Mouse (Mus musculus): ENCODE measurements at regions not wholly inside any gene's neighbourhood (a gene's known extent, or its start where the extent isn't known, plus 50 kb on each side); places are given as distances from the start of the nearest gene placed in this dataset.

GRCm38 (mm10) chr12:10122102-10122501 is 247.7 kb upstream of the Nt5c1b start:
- no peak for DNase-seq

- DNase-seq, result no peak
Observed at GRCm38 (mm10) chr12:10127995-10128573, 241.7 kb upstream of the Nt5c1b start.

DNA sequence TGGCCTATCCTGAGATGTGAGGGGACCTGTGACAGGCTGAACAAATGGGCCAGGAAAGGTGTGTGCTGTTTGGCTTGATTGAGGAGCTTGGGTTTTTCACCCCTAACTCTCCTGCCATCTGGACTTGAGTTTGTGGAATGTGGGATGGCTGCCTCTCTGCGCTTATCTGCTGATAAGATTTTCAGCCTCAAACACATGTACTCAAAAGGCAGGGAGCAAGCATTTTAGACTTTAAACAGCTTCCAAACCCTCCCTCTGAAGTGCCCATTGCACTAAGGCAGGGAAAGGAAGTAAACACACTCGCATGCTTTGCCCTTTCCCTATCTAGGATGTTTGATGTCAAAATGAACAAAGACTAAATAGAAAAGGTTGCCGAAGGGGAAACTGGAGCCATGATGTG is 235.6 kb upstream of the Nt5c1b start:
- DNase-seq, result no peak

- no peak for DNase-seq
Observed at GRCm38 (mm10) chr12:10135915-10136314, 233.9 kb upstream of the Nt5c1b start.

GRCm38 (mm10) chr12:10140131-10140530 is 229.6 kb upstream of the Nt5c1b start:
- DNase-seq, result no peak

- DNase-seq, result no peak
Observed at GRCm38 (mm10) chr12:10160837-10161236, 208.9 kb upstream of the Nt5c1b start.

DNA sequence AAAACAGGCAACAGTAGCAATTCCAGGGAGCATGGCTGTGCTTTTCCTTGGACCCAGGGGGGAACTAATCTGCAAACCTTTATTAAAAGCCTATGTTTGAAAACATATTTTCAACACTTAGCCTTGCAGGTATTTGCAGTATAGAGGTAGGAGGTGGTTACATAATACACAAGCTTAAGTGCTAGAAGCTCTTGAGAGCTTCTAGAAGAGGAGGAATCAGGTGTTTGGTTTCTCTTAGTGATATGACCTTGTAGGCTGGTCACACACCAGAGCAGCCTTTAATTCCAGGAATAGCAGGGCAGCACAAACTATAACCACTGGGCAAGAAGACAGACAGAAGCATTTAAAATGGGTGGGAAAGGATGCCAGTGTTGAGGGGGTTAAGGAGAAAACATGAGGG is 201.7 kb upstream of the Nt5c1b start:
- no peak for DNase-seq

GRCm38 (mm10) chr12:10168581-10168980 is 201.2 kb upstream of the Nt5c1b start:
- DNase-seq, result peak; percentile 22

GRCm38 (mm10) chr12:10178718-10179117 is 191.1 kb upstream of the Nt5c1b start:
- no peak for DNase-seq

- DNase-seq, result no peak
Observed at GRCm38 (mm10) chr12:10179147-10179814, 190.5 kb upstream of the Nt5c1b start.

DNA sequence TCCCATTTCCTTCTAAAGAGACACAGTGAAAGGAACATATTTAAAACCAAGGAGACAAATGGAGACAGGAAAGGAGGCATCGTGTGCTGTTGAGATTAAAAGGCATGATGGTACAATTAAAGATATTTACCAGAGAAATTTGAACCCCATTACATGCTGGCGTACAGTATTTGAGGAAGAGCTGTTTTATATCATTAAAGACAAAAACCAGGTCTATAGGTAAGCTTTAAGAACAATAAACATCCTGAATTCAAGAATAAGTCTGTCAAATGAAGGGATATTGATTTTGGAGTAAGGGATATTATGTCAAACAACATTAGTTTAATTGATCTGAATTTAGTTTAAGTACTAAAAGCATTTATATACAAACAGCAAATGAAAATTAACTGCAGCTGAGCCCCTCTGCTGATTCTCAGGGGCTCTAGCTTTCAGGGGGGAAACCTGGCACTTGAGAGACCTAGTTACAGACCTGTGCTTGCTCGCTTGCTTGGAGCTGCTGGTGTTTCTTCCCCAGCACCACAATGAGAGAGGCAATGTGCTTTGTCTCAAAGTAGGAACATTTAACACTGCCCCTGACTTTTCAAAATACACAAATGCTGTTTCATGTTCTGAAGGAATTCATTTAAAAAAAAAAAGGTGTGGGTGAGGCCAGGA is 189.8 kb upstream of the Nt5c1b start:
- DNase-seq, result no peak

DNA sequence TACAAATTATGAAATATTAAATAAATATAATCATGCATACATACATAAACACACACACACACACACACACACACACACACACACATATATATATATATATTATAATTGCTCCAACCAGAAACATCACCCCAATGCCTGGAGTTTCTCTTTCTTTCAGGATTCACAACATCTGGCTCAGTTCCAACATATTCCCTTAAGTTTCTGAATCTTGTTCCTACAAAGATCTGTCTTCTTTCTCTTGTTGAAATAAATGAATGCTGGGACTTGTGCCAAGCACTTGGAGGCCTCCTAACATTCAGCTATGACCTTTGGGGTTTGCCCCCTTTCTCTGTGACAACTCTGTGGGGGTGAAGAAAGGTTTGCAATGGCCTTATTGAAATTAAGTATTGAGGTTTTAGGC is 187.2 kb upstream of the Nt5c1b start:
- no peak for DNase-seq

- no peak for DNase-seq
Observed at GRCm38 (mm10) chr12:10186576-10186975, 183.2 kb upstream of the Nt5c1b start.

DNA sequence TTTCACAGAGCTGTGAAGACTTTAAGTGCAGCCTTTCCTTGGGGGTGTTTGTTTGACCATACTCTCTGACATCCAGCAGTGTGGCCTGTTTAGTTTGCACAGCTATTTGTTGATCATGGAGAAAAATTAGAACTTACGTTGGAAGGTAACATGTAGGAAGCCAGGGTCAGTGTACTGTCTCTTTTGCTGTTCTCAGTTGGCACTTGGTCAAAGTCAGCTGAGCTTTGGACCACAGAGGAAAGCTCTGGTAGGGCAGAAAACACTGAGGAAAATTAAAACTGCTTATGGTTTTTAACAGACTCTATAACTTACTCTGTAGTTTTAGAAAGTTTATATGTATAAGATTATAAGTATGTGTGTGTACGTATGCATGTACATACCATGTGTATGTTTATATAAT is 180.0 kb upstream of the Nt5c1b start:
- DNase-seq, result no peak

GRCm38 (mm10) chr12:10197906-10198460 is 171.8 kb upstream of the Nt5c1b start:
- DNase-seq, result no peak

DNA sequence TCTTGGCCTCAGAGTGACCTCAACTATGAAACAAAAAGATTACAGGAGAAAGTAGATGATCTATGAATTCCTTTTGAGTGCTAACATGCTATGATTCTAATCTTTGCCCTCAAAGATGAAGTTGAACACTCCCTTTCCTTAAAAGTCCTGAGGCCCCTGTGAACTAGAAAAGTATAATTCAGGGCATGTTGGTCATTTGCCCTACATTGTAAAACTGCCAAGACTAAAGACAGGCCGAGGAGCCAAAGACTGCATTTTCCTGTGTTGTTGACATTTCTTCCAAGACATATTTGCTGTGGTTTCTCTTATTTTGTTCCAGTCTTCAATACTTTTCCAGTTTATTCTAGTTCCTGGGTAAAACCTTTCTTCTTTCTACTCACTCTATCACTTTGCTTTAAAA is 159.9 kb upstream of the Nt5c1b start:
- no peak for DNase-seq

- no peak for DNase-seq
Observed at GRCm38 (mm10) chr12:10222821-10223220, 147.0 kb upstream of the Nt5c1b start.

DNA sequence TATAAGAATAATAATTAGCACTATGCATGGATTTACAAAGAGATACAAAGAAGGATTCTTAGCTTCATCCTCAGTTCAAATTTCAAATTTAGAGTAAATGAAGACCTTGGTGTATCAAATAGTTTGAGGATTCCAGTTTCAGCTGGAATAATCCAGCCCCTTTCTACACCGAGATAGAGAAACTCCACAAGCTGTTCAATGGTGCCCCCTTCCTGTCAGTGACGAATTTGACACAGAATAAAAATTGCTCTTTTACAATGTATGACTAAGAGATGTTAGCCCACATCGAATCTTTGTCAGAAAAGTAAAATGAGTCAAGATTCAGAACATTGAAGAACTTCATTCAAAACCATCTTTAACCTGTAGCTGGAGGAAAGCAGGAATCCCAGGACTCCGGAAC is 145.9 kb upstream of the Nt5c1b start:
- no peak for DNase-seq

DNA sequence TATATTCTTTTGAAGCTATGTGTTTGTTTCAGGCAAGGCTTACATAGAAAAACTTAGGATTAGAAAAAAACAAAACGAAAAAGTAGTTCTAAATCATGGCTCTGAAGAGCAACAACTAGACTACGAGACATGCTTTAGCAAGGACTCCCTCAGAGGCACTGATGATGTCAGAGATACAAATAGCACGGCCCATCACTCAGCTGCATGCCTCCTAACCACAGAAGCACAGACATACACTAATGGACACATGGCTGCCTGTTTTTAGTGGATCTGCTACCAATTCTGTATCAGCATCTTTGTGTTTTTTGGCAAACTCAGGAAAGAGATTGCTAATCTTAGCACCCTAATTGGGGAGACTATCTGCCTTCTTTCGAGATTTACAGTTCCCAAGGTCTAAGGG is 138.6 kb upstream of the Nt5c1b start:
- DNase-seq, result no peak

GRCm38 (mm10) chr12:10231683-10232082 is 138.1 kb upstream of the Nt5c1b start:
- no peak for DNase-seq

- DNase-seq, result no peak
Observed at GRCm38 (mm10) chr12:10248110-10248509, 121.7 kb upstream of the Nt5c1b start.

DNA sequence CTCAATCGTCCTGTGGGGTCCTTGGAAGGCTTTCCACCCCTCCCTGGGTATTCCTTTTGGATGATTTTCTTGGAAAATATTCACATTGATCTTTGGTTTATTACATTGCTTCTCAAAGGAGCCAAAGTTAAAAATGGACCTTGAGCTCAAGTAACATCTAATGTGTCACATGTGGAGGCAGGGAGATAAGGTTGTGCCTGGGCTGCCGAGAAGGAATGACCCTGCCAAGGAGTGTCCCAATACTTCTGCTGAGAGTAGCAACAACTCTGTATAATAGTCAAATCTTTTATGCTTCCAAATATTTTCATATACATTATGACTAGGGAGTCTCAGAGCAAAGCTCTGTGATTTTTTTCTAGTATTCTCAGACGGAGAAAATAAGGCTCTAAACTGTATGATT is 113.4 kb upstream of the Nt5c1b start:
- no peak for DNase-seq

- DNase-seq, result no peak
Observed at GRCm38 (mm10) chr12:10266201-10266600, 103.6 kb upstream of the Nt5c1b start.

- DNase-seq, result no peak
Observed at GRCm38 (mm10) chr12:10272038-10272437, 97.7 kb upstream of the Nt5c1b start.
